Mouse (Mus musculus): Measurements from ENCODE around the gene Timm44.

DNA sequence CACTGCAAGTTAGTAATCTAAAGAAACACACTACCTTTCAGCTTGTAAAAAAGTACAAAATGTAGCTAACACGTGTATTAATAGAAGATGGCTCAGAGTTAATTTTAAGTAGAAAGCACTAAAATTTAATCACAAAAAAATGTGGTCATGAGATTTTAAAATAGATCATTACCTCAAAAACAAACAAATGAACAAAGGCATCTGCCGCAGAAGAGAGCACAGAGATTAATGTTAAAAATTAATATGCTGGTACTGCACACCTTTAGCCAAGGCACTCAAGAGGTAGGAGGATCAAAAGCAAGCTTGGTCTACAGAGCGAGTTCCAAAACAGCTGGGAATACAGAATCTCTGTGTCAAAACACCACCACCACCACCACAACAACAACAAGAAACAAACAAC lies 39.1 kb upstream of the Timm44 start:
- TF ChIP-seq CTCF (IDR thresholded peaks at IDR 0.05; ENCODE audit: low read depth) (no peak), EP300 (IDR thresholded peaks at IDR 0.05; ENCODE audit: low read depth) (no peak)
